Mouse (Mus musculus): ENCODE data around the gene Gm45062.

DNA sequence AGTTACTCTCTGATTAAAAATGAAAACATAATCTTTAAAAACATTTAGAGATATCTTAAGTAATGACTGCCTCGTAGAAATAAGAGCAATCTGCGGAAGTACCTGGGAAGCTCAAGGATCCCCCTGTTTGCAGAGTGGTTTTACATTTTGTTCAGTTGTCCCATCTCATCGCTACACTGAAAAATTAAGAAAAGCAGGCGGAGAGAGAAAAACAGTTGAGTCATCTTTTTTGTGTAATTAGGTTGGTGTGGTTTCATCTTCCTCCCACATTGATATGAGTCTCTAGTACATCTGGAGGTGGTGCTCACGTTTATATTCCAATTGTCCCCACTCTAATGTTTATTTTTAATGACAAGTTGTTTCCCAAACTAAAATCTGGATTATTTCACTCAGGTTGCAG lies 265.5 kb downstream of the Gm45062 start:
- TF ChIP-seq CTCF (IDR thresholded peaks at IDR 0.05) (no peak), EP300 (IDR thresholded peaks at IDR 0.05) (no peak)
